Mouse (Mus musculus) regulatory T cell (primary cell): ENCODE results near the gene Nono.
"Not testable (repeated sequence)": the region's sequence is repeated elsewhere in the genome, so short reads cannot be mapped to it uniquely, and the experiment has no call there.

ENCODE experiments used
- in situ Hi-C: fragments of 300-600 bp; cut with MboI, MseI; formaldehyde crosslinking; loops from one replicate; pipeline ENCODE4 v1.15.1; 2025; ENCODE audit warnings: high pct_unique_total_duplicates

The Nono gene

DNA sequence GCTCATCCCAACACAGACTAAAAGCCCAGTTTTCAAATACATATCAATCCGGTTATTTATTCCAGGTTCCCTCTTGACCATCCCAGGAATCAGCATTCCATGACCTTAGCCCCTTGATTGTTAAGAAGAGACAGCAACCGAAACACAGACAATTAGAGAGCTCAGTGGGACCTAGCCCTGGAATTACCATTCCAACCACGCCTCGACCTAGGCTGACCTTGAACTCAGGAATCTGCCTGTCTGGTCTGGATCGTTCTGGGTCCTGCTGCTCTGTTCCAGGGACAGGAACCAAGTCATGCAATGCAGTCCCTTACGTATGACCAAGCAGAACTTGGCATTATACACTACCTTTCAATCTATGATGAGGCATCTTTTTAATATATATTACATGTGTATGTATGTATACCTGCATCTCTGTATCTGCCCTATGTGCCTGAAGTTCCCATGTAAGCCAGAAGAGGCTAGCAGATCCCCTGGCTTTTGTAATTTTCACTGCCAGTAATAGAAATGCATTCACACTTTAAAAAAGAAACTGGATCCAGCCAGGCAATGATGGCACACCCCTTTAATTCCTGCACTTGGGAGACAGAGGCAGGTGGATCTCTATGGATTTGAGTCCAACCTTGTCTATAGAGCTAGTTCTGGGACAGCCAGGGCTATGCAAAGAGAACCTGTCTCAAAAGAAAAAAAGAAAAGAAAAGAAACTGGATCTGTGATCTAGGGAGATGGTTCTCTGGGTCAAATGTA, 52.7 kb downstream of the Nono start:
- in situ Hi-C loops: no loop called here

DNA sequence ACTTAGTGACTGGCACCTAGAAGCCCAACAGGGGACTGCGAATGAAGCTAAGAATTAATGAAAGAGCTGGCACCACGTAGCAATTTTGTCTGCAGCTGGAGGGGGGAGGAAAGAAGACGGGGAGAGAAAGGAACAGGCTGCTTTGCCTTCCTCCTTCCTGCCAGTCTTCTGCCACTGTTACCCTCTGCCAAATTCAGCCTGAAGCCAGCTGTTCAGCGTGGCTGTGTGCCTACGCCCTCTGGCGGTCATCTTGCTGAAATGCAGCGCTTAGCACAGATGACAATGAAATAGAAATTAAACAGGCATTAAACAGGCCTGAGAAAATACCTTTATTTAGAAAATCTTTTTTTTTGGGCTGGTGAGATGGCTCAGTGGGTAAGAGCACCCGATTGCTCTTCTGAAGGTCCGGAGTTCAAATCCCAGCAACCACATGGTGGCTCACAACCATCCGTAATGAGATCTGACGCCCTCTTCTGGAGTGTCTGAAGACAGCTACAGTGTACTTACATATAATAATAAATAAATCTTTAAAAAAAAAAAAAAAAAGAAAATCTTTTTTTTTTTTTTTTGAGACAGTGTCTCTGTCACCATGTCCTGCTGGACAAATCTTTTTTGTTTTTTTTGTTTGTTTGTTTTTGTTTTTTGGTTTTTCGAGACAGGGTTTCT, 57.5 kb downstream of the Nono start:
- in situ Hi-C loops: not testable (repeated sequence)
